Mouse (Mus musculus): ENCODE results near the gene Ppih. TPM values are rescaled to one million over a fixed set of nuclear protein-coding genes. Genes with fewer than 3 reads are reported as not detected.

Gene Ppih
- total and polyA plus RNA-seq, 3 experiments: 4.5 to 171 (median 76.0) TPM

DNA sequence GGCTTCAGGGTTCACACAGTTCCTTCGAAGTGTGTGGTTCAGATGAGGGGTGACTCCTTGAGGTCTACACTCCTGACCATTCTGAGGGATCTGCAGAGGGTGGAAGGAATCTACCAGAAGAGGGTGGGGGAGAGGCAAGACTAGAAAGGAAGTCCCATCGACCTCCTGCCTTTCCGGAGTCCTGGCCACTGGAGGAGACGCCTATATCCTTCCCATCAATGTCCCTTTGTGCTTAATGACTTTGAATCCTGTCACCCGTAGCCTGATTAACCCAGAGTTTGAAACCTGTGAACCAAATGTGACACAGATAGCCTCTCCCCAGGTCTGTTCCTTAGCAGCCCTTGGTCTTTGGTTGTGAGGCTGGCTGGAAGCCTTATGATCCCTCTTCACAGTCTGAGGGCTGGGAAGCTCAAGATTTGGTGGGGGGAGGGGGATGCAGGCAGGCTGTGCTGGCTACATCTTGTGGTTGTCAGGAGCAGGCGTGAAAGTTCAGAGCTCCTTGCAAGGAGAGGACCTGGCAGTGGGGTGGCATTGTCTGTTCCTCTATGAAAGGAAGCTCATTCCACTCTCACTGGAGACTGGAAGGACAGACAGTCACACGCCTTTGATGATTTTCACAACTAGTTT, 59.1 kb downstream of the Ppih start:
- ATAC-seq (ENCODE audit: extremely low read depth, insufficient number of reproducible peaks, low FRiP score, poor library complexity, severe bottlenecking): no peak
- Histone ChIP-seq H3K9me3 (replicated peaks) (no peaks in the 10 kb centered on the region), H3K36me3 (replicated peaks) (no peaks in the 10 kb centered on the region), H3K4me1 (ENCODE audit: insufficient read depth, low read depth, low read length) (peaks cover 8% of the 10 kb centered on the region), H3K27me3 (ENCODE audit: insufficient read depth, low read length) (peaks cover 45% of the 10 kb centered on the region), H3K4me3 (ENCODE audit: low read depth, low read length) (no peak overlapping the region)
- TF ChIP-seq TAL1 (conservative IDR thresholded peaks at IDR 0.05; ENCODE audit: low read depth, low read length): no peak
- TF ChIP-seq POLR2AphosphoS5 (IDR thresholded peaks at IDR 0.05; ENCODE audit: insufficient replicate concordance, low read depth, low read length): no peak
- no peak for TF ChIP-seq GATA2 (IDR thresholded peaks at IDR 0.05; ENCODE audit: borderline replicate concordance, low read depth, low read length)
- TF ChIP-seq GATA1 (IDR thresholded peaks at IDR 0.05; ENCODE audit: borderline replicate concordance, low read length): no peak
- TF ChIP-seq CTCF (IDR thresholded peaks at IDR 0.05; ENCODE audit: low read depth, low read length): no peak
- DNase-seq (ENCODE audit: low spot score): no peak

DNA sequence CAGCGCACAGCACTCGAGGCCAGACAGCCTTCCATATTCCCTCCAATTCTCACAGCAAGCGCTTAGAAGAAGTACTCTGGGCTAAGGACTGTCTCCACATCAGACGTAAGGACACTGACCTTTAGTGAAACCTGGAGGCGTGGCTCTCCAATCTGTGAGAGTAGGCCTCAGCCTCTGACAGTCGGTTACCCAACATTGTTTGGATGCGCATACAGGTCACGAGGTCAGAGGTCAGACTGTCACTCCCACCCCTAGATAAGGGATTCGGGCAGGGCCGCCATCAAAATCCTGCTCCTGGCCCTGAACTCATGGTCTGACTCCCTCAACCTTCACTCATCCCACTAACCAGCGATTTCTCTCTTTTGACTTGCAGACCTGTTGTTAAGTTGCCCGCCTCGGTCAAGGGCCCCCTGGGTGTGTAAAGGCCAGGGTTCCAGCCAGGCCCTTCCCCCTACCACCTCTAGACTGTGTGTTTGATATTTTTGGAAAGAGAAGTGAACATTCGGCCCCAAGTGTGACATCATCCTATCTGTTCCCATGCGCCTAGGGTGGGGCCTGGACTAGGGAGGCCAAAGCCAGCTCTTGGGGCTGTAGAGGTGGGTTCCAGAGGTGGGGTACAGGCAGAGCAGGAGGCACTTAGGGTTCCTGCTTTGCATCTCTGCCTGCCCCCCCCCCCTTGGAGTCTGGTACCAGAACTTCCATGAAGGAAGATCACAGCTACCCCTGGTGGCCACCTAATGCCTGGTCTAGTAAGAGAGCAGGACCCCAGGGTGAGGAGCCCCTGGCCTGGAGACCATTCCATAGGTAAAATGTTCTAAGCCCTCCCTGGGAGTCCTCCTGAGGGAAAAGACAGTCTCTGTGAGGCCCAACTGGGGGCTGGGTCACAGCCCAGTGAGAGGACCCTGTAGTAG, 60.7 kb downstream of the Ppih start:
- H3K9me3 ChIP-seq (replicated peaks): no peaks in the 10 kb centered on the region
- H3K36me3 ChIP-seq (replicated peaks): no peaks in the 10 kb centered on the region
- ATAC-seq (ENCODE audit: extremely low read depth, insufficient number of reproducible peaks, low FRiP score, poor library complexity, severe bottlenecking): no peak
- no peak for TF ChIP-seq TAL1 (conservative IDR thresholded peaks at IDR 0.05; ENCODE audit: low read depth, low read length)
- no peak for TF ChIP-seq GATA2 (IDR thresholded peaks at IDR 0.05; ENCODE audit: borderline replicate concordance, low read depth, low read length)
- TF ChIP-seq GATA1 (IDR thresholded peaks at IDR 0.05; ENCODE audit: borderline replicate concordance, low read length): no peak
- TF ChIP-seq CTCF (IDR thresholded peaks at IDR 0.05; ENCODE audit: low read depth, low read length): no peak
- TF ChIP-seq POLR2AphosphoS5 (IDR thresholded peaks at IDR 0.05; ENCODE audit: insufficient replicate concordance, low read depth, low read length): no peak
- H3K4me3 ChIP-seq (ENCODE audit: low read depth, low read length): no peak overlapping the region
- peaks cover 8% of the 10 kb centered on the region for H3K4me1 ChIP-seq (ENCODE audit: insufficient read depth, low read depth, low read length)
- peaks cover 58% of the 10 kb centered on the region for H3K27me3 ChIP-seq (ENCODE audit: insufficient read depth, low read length)
- no peak for DNase-seq (ENCODE audit: low spot score)

DNA sequence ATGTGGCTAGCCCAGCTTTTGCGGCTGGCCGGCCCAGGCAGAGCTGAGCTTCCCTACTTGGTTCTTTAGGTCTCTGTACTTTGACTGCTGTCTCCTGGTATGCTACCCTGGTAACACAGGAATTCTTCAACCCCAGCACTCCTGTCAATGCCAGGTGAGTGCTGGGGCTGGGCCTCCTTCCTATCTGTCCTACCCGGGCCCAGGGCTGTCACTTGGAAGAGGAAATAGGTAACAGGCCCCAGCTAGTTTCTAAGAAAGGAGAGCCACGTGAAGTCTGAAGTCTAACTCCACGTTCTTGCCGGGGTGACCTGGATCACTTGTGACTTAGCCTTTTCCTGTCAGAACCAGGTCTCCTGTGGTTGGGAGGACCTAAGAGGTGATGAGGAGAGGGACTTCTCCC, 63.3 kb downstream of the Ppih start:
- DNase-seq (ENCODE audit: low spot score): no peak
- peaks cover 74% of the 10 kb centered on the region for H3K27me3 ChIP-seq (ENCODE audit: insufficient read depth, low read length)
- ATAC-seq (ENCODE audit: extremely low read depth, insufficient number of reproducible peaks, low FRiP score, poor library complexity, severe bottlenecking): no peak
- H3K9me3 ChIP-seq (replicated peaks): no peaks in the 10 kb centered on the region
- H3K4me1 ChIP-seq (ENCODE audit: insufficient read depth, low read depth, low read length): peaks cover 10% of the 10 kb centered on the region
- no peak for TF ChIP-seq TAL1 (conservative IDR thresholded peaks at IDR 0.05; ENCODE audit: low read depth, low read length)
- TF ChIP-seq GATA2 (IDR thresholded peaks at IDR 0.05; ENCODE audit: borderline replicate concordance, low read depth, low read length): no peak
- no peak for TF ChIP-seq CTCF (IDR thresholded peaks at IDR 0.05; ENCODE audit: low read depth, low read length)
- TF ChIP-seq GATA1 (IDR thresholded peaks at IDR 0.05; ENCODE audit: borderline replicate concordance, low read length): no peak
- TF ChIP-seq POLR2AphosphoS5 (IDR thresholded peaks at IDR 0.05; ENCODE audit: insufficient replicate concordance, low read depth, low read length): no peak
- H3K4me3 ChIP-seq (ENCODE audit: low read depth, low read length): no peak overlapping the region
- H3K36me3 ChIP-seq (replicated peaks): no peaks in the 10 kb centered on the region

DNA sequence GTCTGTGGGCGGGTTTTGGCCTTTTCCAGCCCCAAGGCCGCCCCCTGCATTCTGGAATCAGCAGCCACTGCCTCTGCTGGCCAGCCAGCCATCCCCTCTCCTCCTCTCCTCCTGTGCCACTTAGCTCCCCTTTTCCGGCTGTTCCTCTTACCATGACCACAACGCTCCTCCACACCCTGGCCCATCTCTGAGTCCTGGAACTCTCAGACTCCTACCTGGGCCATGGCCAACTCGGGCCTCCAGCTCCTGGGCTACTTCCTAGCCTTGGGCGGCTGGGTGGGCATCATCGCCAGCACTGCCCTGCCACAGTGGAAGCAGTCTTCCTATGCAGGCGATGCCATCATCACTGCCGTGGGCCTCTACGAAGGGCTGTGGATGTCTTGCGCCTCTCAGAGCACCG, 65.0 kb downstream of the Ppih start, which contains the start of gene Cldn19:
TSS of gene Cldn19 (plus strand) at position 64 of the 400 bp plus-strand sequence.
- peaks cover 10% of the 10 kb centered on the region for H3K4me1 ChIP-seq (ENCODE audit: insufficient read depth, low read depth, low read length)
- no peak within 1 kb of the TSS for H3K4me3 ChIP-seq (ENCODE audit: low read depth, low read length)
- H3K9me3 ChIP-seq (replicated peaks): no peaks in the 10 kb centered on the region
- peaks cover 72% of the 10 kb centered on the region for H3K27me3 ChIP-seq (ENCODE audit: insufficient read depth, low read length)
- ATAC-seq (ENCODE audit: extremely low read depth, insufficient number of reproducible peaks, low FRiP score, poor library complexity, severe bottlenecking): no peak
- no peak for TF ChIP-seq GATA2 (IDR thresholded peaks at IDR 0.05; ENCODE audit: borderline replicate concordance, low read depth, low read length)
- no peak for TF ChIP-seq POLR2AphosphoS5 (IDR thresholded peaks at IDR 0.05; ENCODE audit: insufficient replicate concordance, low read depth, low read length)
- no peak for TF ChIP-seq GATA1 (IDR thresholded peaks at IDR 0.05; ENCODE audit: borderline replicate concordance, low read length)
- no peak for TF ChIP-seq CTCF (IDR thresholded peaks at IDR 0.05; ENCODE audit: low read depth, low read length)
- no peak for TF ChIP-seq TAL1 (conservative IDR thresholded peaks at IDR 0.05; ENCODE audit: low read depth, low read length)
- no peak for DNase-seq (ENCODE audit: low spot score)
- no peaks in the 10 kb centered on the region for H3K36me3 ChIP-seq (replicated peaks)

DNA sequence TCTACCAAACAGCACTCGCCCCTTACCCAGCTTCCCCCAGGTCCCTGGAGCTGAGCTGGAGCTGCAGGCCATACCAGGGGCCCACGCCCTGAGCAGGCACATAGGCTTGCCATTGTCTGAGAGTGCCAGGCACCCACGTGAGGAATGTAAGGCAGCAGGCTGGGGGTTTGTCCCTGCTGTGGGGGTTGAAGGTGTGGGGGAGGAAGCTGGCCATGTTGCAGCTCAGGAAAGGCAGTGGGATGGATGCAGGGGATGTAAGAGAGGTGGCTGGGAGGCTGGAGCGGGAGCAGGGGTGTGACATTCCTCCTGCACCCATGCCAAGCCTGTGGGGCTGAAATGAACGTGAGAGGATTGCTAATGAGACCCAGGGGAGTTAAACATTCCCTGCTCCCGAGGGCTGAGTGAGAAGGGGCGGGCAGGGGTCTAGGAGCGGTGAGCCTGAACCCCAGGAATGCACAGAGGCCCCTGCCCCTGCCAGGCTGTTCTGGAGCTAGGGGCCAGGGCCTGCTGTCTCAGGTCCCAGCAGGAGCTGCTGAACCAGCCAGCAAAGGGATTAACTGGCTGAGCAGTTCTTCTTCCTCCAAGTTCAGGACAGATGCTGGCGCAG, 66.2 kb downstream of the Ppih start:
- no peaks in the 10 kb centered on the region for H3K36me3 ChIP-seq (replicated peaks)
- ATAC-seq (ENCODE audit: extremely low read depth, insufficient number of reproducible peaks, low FRiP score, poor library complexity, severe bottlenecking) (no peak), DNase-seq (ENCODE audit: low spot score) (no peak)
- peaks cover 10% of the 10 kb centered on the region for H3K4me1 ChIP-seq (ENCODE audit: insufficient read depth, low read depth, low read length)
- TF ChIP-seq GATA1 (IDR thresholded peaks at IDR 0.05; ENCODE audit: borderline replicate concordance, low read length) (no peak), POLR2AphosphoS5 (IDR thresholded peaks at IDR 0.05; ENCODE audit: insufficient replicate concordance, low read depth, low read length) (no peak), CTCF (IDR thresholded peaks at IDR 0.05; ENCODE audit: low read depth, low read length) (no peak), TAL1 (conservative IDR thresholded peaks at IDR 0.05; ENCODE audit: low read depth, low read length) (no peak), GATA2 (IDR thresholded peaks at IDR 0.05; ENCODE audit: borderline replicate concordance, low read depth, low read length) (no peak)
- no peak overlapping the region for H3K4me3 ChIP-seq (ENCODE audit: low read depth, low read length)
- no peaks in the 10 kb centered on the region for H3K9me3 ChIP-seq (replicated peaks)
- H3K27me3 ChIP-seq (ENCODE audit: insufficient read depth, low read length): peaks cover 68% of the 10 kb centered on the region

All from G1E (cell line).